Mouse (Mus musculus): ENCODE data around the gene Carmil3.

Gene Carmil3

DNA sequence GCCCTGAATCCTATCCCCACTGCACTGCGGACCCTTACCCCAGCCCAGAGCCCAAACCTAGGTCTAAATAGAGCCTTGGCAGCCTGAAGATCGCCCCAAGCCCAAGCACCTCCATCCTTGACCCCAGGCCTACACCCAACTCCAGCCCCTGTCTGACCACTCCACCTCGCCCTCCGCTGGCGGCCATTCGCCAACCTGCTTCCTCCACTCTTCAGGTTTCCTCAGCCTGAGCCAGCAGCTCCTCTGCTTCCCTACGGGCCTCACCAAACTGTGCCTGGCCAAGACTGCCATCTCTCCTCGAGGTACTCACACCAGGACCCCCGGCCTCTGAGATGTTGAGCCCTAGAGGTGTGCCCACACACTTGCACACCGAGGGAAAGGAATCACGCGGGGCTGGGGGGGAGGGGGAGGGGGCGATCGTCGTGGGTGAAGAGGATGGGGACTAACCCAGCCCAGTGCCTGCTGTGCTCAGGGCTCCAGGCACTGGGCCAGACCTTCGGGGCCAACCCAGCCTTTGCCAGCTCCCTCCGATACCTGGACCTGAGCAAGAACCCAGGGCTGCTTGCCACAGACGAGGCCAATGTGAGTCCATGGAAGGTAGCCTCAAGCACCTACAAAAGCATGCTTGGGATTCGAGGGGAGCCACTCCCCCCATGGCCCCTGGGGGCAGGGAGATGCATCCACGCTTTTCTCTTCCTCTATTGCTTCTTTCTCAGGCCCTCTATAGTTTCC lies 5.2 kb downstream of the Carmil3 start:
- no peak for DNase-seq

DNA sequence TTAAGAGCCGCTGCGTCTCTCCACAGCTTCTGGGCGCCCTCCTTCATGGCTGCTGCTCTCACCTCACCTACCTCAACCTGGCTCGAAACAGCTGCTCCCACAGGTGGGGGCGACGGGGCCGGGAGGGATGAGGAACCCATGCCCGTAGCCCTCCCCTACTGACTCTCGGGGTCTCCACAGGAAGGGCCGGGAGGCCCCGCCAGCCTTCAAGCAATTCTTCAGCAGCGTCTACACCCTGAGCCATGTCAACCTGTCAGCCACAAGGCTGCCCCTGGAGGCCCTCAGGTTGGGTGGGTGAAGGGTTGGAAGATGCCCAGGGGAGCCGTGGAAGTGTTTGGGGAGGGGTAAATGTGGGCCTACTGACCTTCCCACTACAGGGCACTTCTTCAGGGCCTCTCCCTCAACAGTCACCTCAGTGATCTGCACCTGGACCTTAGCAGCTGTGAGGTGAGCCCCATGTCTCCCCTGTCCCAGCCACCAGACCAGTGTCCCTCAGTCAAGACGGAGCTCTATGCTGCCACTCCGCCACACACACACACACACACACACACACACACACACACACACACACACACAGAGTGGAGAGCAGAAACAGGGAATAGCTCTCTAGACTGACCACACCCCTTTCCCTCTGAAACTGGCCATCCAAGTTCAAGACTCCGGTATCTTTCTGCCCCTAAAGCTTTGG lies 6.5 kb downstream of the Carmil3 start:
- DNase-seq, result no peak

DNA sequence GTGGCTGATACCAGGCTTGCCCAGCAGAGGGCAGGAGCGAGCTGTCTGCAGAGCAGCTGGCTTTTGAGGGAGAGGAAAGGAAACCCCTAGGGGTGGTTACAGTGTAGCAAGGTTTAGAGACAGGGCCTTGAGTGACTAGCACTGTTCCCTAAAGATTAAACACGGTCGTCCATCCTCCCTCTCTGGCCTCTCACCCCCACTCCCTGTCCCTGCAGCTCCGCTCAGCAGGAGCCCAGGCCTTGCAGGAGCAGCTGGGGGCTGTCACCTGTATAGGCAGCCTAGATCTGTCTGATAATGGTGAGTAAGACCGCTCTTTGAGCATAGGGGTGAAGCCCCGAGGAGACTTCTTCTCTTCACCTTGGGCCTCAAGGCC lies 7.0 kb downstream of the Carmil3 start:
- DNase-seq, result peak; percentile 86 to 93

DNA sequence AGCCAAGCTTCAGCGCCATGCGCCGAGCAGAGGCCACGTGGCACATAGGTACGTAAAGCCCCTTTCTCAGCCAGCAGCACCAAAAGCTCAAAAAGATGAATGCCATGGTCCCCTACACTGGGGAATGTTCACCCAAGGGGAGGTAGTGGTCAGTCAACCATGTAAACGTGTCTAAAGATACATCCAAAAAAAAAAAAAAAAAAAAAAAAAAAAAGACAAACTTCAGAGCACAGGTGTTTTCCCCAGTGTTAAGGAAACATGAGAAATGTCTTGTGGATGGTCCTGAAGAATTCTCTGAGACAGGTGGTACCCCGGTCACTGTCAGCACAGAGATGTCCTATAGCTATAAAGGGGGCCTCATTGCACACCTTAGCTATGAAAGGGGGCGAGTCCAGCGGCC lies 15.2 kb downstream of the Carmil3 start:
- DNase-seq, result no peak

- DNase-seq, result no peak
Measured at GRCm38 (mm10) chr14:55507801-55508200, 17.4 kb downstream of the Carmil3 start.

DNA sequence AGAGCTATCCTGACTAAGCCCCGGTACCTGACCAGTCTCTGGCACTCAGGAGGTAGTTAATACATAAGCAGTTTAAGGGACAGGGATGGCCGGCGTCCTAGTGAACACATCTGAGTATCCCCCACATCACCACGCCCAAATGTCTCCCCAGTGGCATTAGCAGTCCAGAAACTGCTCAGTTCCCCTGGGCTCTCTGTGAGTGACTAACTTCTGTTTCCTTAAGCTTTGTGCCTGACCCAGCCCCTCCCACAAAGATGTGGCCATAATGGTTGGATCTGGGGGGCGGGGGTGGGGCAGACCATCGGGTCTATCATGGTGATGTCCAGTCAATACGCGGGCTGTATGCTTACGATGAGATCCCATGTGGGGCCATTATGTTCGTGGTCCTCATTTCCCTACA lies 19.1 kb downstream of the Carmil3 start:
- DNase-seq, result no peak

GRCm38 (mm10) chr14:55510125-55510731 lies 19.8 kb downstream of the Carmil3 start, which contains the start of gene Cpne6:
Gene Cpne6, plus strand, starts transcription at chr14:55510445.
- DNase-seq, result no peak

DNA sequence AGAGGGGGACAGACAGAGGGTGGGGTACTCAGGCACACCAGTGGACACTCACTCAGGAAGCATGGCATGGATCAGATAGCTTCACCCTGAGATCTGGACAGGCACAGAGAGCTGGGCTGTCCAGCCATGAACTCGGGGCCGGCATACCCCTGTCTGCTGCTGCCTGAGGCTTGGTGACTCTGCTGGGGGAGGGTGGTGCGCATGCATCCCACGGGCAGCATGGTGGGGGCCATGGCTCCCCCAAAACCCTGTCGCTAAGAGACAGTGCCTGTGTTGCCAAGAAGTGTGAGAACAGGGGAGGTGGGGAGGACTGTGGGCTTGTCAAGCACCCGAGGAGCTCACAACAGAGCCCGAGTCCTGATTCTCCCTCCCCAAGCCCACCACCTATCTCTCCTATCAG lies 20.6 kb downstream of the Carmil3 start:
- DNase-seq, result no peak

GRCm38 (mm10) chr14:55513927-55514326 lies 23.5 kb downstream of the Carmil3 start:
- DNase-seq, result no peak

DNA sequence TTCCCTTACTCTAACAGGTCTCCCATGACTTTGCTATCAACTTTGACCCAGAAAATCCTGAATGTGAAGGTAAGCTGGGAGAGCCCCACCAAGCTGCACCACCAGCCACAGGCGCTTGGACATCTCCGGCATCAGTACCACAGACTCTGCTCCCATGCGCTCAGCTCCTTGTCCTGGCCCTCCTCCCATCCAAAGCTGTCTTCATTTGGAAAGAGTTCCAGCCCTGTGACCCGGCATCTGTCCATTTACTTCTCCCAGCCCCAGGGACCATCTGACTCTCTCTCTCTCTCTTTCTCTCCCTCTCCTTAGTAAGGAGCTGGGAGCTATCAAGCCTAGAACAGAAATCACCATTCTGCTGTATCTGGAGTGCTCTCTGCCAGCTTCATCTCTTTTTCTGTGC lies 25.4 kb downstream of the Carmil3 start:
- DNase-seq, result no peak

GRCm38 (mm10) chr14:55518897-55519296 lies 28.4 kb downstream of the Carmil3 start:
- DNase-seq, result peak in 1 of 2 experiments; percentile 13

- peak in 1 of 2 experiments; percentile 6 for DNase-seq
Measured at GRCm38 (mm10) chr14:55519604-55520003, 29.2 kb downstream of the Carmil3 start.

DNA sequence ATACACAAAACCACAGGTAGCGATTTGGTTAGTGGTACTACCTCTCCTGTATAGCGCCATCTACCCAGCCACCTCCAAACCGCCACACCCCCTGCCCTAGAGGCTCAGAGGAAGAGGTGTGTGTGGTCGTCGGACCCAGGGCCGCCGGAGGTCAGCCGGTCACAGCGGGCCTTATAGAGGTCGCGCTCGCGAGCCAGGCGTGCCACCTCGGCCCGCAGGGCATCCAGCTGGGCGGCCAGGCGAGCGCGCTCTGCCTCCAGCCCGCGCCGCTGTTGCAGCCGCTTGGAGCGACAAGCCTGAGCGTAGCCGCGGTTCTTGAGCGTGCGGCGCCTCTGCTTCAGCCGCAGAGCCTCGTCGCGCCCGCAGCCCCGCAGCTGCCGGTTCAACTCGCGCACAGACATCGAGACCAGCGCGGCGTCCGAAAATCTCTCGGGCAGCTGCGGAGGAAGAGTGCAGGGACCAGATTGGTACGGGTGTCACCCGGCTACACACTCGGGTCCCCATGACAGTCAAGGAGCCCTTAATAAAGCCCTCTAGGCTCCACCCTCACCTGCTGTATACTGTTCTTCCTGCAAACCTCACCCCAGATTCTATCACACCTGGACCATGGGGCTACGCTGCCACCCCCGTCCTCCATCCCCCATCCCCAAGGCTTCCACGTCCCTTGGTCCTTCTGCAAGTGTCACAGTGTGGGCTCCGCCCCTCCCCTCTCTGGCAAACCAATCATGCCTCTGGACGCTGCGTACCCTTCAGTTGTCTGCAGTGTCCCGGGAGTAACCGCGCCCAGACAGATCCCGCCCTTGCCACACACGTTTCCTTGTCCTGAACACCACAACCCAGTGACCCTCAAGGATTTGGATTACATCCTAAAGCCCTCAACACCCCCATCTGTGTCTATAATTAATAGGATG lies 30.3 kb downstream of the Carmil3 start:
- DNase-seq, result peak in 1 of 2 experiments; percentile 33

DNA sequence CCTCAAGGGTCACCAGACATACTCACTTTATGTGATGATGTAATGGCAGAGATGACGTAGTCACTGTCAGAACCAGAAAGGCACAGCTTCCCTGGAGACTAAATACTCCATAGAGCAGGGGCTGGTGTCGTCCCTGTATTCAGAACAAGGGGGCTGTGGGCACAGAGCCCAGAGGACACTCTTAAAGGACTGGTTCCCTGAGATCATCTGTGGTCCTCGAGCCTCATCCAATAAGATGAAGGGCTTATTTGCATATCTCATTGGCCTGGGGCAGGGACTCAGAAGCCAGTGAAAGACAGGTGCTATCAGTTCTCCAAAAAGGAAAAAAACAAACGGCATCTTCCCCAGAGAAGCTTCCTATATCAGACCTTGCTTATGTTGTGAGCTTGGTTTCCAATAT lies 33.6 kb downstream of the Carmil3 start:
- peak in 1 of 2 experiments; percentile 6 for DNase-seq

- peak in 1 of 2 experiments; percentile 8 for DNase-seq
Measured at GRCm38 (mm10) chr14:55524785-55525184, 34.3 kb downstream of the Carmil3 start, which contains the start of gene Nrl. Gene Nrl, minus strand, starts transcription at chr14:55524981.

GRCm38 (mm10) chr14:55526674-55527073 lies 36.2 kb downstream of the Carmil3 start:
- DNase-seq, result peak in 1 of 2 experiments; percentile 4

GRCm38 (mm10) chr14:55527940-55528339 lies 37.5 kb downstream of the Carmil3 start:
- DNase-seq, result peak; percentile 8 to 39

DNA sequence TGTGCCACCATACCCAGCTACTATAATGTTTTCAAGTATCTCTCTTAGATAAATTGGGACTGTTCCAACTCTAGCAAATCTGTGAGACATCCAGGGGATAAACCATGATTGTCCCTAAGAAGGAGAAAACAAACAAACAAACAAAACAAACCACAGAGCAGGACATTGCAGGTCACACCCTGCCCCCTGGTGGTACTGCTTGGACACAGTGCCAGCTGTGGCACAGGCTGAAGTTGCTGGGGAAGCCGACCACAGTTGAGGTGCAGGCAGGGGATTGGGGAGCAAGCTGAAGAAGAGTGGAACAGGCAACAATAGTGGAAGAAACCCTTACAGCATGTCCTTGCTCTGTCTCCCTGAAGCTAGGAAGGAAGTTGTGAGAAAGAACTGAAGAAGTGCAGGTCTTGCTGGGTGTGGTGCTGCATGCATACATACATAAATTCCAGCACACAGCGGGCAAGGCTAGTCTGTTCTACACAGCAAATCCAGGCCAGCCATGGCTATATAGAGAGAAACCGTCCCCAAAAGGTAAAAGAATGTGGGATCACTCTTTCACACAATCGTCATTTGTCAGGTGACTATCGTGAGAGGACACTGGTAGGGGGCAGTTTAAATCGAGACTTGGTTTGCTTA lies 45.8 kb downstream of the Carmil3 start:
- peak; percentile 40 to 47 for DNase-seq

- peak; percentile 92 to 96 for DNase-seq
Measured at GRCm38 (mm10) chr14:55540067-55540786, 49.8 kb downstream of the Carmil3 start, which contains the start of gene Pck2. Gene Pck2, plus strand, starts transcription at chr14:55540266.

- DNase-seq, result peak; percentile 87 to 88
Measured at GRCm38 (mm10) chr14:55540787-55541321, 50.4 kb downstream of the Carmil3 start.

DNA sequence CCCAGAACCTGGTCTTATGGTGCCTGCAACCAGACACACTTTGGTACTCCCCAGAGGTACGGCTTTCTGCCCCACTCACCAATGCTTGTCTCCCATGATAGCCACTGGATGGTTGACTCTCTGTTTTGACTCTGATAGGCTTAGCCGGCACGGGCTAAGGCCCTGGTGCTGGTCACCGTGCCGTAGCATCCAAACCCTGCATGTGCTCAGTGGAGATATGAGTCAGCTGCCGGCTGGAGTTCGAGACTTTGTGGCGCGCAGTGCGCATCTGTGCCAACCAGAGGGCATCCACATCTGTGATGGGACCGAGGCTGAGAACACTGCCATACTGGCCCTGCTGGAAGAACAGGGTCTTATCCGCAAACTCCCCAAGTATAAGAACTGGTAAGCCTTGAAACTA lies 51.8 kb downstream of the Carmil3 start:
- DNase-seq, result peak in 1 of 2 experiments; percentile 18
